Mouse (Mus musculus): ENCODE data around the gene Sun2.

GRCm38 (mm10) chr15:79696508-79696907 lies 45.8 kb downstream of the Sun2 start:
- TF ChIP-seq POLR2A (IDR thresholded peaks at IDR 0.05; ENCODE audit: low read depth, low read length) (no peak), CTCF (IDR thresholded peaks at IDR 0.05; ENCODE audit: extremely low read depth, insufficient read length, insufficient replicate concordance, low read depth, low read length) (no peak)

Measured in small intestine, adult 2 months (tissue).